Mouse (Mus musculus) kidney, adult 2 months (tissue): ENCODE measurements around the gene Bfsp2.

Source experiments
- CTCF ChIP-seq: fragments of 200-500 bp; conservative IDR thresholded peaks from 2 replicates; pipeline ENCODE4 v1.5.1; 2011; ENCODE audit warnings: low read depth, mild to moderate bottlenecking, control low read depth, low read length, moderate library complexity, mixed read lengths; ENCODE audit not compliant: insufficient read depth, insufficient read length
- POLR2A ChIP-seq: fragments of 200-500 bp; IDR thresholded peaks from one replicate; pipeline ENCODE4 v1.6.1; 2011; ENCODE audit warnings: low read depth, low read length, control low read depth

DNA sequence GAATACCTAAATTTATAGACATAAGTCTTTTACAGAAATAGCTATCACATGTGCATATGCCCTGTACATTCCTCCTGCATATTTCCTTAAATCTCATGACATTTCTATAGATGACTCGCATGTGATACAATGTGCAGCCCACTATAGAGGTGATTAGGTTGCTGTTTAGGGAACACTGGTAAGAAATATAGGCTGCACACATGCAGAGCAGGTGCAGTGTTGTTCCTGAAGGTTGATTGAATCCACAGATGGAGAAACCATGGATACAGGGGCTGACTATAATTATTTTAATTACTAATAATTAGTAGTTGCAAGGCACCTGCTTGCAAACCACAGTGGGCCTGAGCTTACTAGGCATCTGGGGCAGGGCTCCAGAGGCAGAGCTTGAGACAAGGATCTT is 48.5 kb downstream of the Bfsp2 start:
- TF ChIP-seq CTCF = no peak
- TF ChIP-seq POLR2A = no peak
